Mouse (Mus musculus) cerebellum, adult 2 months (tissue): ENCODE data around the gene Eno2. TPM values are rescaled to one million over a fixed set of nuclear protein-coding genes. Genes with fewer than 3 reads are reported as not detected.
"Not testable (repeated sequence)": the region's sequence is repeated elsewhere in the genome, so short reads cannot be mapped to it uniquely, and the experiment has no call there.

Experiments used
- DNase-seq, 2 experiments: peaks; one replicate each; pipeline ENCODE4 v3.0.0; 2021
- H3K27ac ChIP-seq: fragments of 200-500 bp; 2 replicates; pipeline ENCODE4 v1.5.1; 2012; ENCODE audit warnings: low read length, control low read depth, inconsistent platforms; ENCODE audit not compliant: insufficient read depth
- H3K27me3 ChIP-seq: fragments of 200-500 bp; 2 replicates; pipeline ENCODE4 v1.6.1; 2012; ENCODE audit warnings: inconsistent platforms, mild to moderate bottlenecking, low read length, moderate library complexity; ENCODE audit not compliant: control insufficient read depth, insufficient read depth
- H3K4me1 ChIP-seq: fragments of 200-500 bp; 2 replicates; pipeline ENCODE4 v1.6.1; 2011; ENCODE audit warnings: low read length; ENCODE audit not compliant: control insufficient read depth, insufficient read depth
- H3K4me3 ChIP-seq: fragments of 200-500 bp; replicated peaks from 2 replicates; pipeline ENCODE3; 2011; ENCODE audit warnings: mild to moderate bottlenecking, low read depth, low read length, control low read depth; ENCODE audit not compliant: insufficient read depth
- CTCF ChIP-seq: fragments of 200-500 bp; IDR thresholded peaks from 2 replicates; pipeline ENCODE4 v1.5.1; 2011; ENCODE audit warnings: low read depth, mild to moderate bottlenecking, control low read depth, low read length, moderate library complexity, borderline replicate concordance; ENCODE audit not compliant: insufficient read depth
- POLR2A ChIP-seq: fragments of 200-500 bp; IDR thresholded peaks from 2 replicates; pipeline ENCODE4 v1.6.1; 2011; ENCODE audit warnings: low read length, control low read depth, borderline replicate concordance; ENCODE audit not compliant: insufficient read depth
- WGBS: fragments of 180-500 bp; shearing (Covaris S2); methylation state at CpG from one replicate; pipeline ENCODE4 v1.1.7; 2018; 5-methylcytosine and 5-hydroxymethylcytosine counted together
- polyA plus RNA-seq: library from polyadenylated mRNA; depleted of rRNA; stranded (reverse); fragments of >200 nt; gene quantifications from 2 replicates; pipeline ENCODE4 v1.2.3, GENCODE M21; 2012

Gene Eno2
- polyA plus RNA-seq, 1 experiment, result 888 TPM

DNA sequence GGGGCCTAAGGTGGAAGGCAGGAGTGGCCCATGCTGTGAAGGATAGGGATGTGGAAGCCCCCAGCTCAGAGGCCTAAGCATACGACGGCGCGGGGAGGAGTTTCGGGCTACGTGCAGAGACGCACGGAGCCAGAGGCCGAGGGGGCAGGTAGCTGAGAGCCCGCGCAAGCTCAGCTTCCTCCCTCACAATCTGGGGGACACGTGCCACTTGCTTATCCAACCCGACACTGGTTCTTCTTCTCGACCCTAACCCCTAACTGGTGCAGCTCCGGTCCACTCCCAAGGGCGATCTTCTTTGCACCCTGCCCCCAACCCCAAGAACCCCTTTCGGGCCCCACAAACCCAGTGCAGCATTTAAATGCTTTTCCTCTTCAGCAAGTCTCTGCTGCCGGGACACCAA, 44.0 kb upstream of the Eno2 start:
- peak; percentile 80 to 83 for DNase-seq
- WGBS, result 0% methylated on average over 18 of the region's 18 CpGs
- peak overlapping the region; percentile 83 for H3K4me3 ChIP-seq
- H3K4me1 ChIP-seq, result peaks cover 21% of the 10 kb centered on the region
- H3K27ac ChIP-seq, result peak overlapping the region; percentile 80
- H3K27me3 ChIP-seq, result no peaks in the 10 kb centered on the region
- TF ChIP-seq CTCF (no peak), POLR2A (peak; percentile 44; the same call in 1 of the 2 replicates)

DNA sequence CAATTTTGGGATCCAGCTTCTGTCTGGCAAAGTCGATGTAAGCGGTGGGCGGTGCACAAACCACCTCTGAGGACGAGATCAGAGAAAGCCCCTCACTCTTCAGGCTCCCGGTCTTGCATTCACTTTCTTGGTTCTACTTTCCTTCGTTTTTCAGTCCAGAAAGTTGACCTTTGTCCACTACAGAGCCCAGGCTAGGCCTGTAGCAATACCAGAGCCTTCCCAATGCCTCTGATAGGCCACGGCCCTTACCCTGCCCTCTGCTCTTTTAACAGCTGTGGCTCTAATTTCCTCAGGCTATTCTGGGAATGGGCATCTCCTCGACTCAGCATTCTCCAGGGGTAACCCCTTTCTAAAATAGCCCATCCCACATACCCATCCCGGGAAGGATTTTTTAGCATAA, 43.4 kb upstream of the Eno2 start:
- Histone ChIP-seq H3K4me3 (peak overlapping the region; percentile 83), H3K27me3 (no peaks in the 10 kb centered on the region), H3K27ac (peak overlapping the region; percentile 80), H3K4me1 (peaks cover 21% of the 10 kb centered on the region)
- DNase-seq, result peak in 1 of 2 experiments; percentile 48
- TF ChIP-seq CTCF (no peak), POLR2A (no peak)
- 13% methylated on average over 9 of the region's 9 CpGs for WGBS

DNA sequence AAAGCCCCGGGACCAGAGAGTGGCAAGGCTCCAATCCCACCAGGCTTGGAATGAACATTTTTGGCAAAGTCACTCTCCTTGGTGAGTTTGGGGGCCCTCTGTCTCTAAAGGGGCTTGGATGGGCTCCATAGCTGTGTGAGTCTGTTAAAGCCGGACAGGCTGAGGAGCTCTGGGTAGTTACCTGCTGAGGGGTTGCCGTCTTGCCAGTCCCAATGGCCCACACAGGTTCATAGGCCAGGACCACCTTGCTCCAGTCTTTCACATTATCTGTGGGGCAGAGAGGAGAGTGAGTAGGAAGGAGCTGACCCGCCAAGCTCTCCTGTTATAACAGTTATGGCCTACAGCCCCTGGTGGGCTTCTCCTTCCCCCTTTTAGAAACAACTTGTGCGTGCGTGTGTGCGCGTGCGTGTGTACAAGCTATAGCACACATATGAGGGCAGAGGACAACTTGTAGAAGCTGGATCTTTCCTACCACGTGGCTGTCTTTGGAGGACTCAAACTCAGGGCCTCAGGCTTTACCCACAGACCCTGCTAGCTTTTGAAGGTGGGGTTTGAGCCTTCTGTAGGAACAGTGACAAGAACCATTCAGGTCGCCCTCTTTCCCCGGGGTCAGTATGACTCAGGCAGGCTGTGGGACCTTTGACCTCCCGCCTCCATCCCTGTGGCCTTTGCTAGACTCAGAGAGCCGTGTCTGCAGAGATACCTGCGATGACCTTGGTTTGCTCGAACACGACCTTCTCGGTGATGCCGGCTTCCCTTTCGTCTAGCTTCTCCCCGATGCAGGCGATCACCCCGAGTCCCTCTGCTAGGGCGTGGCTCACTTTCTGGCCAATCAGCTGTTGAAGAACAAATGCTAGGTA, 42.5 kb upstream of the Eno2 start:
- no peaks in the 10 kb centered on the region for H3K27me3 ChIP-seq
- peak in 1 of 2 experiments; percentile 39 for DNase-seq
- peak overlapping the region; percentile 83 for H3K4me3 ChIP-seq
- WGBS, result 68% methylated on average over 24 of the region's 24 CpGs
- TF ChIP-seq CTCF (no peak), POLR2A (no peak)
- H3K4me1 ChIP-seq, result peaks cover 21% of the 10 kb centered on the region
- no peak overlapping the region for H3K27ac ChIP-seq

DNA sequence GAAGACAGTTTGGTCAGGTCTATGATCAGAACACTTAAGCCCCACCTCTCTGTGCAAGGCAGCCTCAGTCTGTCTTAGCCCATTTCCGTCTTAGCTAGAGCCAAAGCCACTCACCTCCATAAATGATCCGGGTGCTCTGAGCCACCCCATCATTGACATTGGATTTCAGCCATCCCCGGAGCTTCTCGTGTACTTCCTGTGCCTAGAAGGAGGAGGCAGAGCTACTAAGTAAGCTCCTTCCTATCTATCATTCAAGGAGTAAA, 41.9 kb upstream of the Eno2 start:
- TF ChIP-seq POLR2A (no peak), CTCF (no peak)
- 37% methylated on average over 4 of the region's 4 CpGs for WGBS
- H3K4me3 ChIP-seq, result no peak overlapping the region
- no peaks in the 10 kb centered on the region for H3K27me3 ChIP-seq
- peaks cover 26% of the 10 kb centered on the region for H3K4me1 ChIP-seq
- peak in 1 of 2 experiments; percentile 29 for DNase-seq
- H3K27ac ChIP-seq, result no peak overlapping the region

DNA sequence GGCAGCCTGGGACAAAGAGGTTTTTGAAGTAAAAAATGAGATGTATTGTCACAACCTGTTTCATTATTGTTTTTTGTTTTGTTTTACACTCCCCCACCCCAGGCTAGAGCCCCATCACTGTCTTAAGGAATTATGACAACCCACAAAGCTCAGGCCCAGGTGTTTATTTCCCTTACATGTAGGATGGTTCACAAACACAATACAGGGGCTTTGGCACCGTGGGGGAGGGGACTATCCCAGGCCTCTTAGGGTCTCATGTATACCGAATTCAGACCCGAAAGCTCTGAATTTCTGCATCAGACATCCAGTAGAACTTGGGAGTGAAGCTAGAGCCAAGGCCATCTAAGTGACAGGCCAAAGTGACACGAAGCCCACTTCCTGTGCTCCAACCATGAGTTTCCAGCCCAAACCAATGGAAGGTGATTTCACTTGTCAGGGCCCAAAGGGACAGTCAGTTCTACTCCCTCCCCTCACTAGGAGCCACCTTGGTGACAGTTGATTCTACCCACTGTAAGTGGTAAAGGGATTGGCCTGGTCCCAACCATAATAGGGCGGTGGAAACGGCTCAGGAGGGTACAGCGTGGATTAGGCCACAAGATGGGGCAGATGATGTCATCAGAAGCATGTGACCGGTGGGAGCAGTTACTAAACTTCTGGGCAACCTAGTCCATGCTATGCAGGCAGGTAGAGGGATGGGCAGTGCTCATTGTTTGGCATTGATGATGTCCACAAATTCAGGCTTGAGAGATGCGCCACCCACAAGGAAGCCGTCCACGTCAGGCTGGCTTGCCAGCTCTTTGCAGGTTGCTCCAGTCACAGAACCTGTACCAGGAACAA, 41.3 kb upstream of the Eno2 start:
- not testable (repeated sequence) for H3K27ac ChIP-seq, DNase-seq, H3K4me3 ChIP-seq, H3K27me3 ChIP-seq
- WGBS, result 59% methylated on average over 11 of the region's 11 CpGs
- peaks cover 28% of the 10 kb centered on the region for H3K4me1 ChIP-seq

DNA sequence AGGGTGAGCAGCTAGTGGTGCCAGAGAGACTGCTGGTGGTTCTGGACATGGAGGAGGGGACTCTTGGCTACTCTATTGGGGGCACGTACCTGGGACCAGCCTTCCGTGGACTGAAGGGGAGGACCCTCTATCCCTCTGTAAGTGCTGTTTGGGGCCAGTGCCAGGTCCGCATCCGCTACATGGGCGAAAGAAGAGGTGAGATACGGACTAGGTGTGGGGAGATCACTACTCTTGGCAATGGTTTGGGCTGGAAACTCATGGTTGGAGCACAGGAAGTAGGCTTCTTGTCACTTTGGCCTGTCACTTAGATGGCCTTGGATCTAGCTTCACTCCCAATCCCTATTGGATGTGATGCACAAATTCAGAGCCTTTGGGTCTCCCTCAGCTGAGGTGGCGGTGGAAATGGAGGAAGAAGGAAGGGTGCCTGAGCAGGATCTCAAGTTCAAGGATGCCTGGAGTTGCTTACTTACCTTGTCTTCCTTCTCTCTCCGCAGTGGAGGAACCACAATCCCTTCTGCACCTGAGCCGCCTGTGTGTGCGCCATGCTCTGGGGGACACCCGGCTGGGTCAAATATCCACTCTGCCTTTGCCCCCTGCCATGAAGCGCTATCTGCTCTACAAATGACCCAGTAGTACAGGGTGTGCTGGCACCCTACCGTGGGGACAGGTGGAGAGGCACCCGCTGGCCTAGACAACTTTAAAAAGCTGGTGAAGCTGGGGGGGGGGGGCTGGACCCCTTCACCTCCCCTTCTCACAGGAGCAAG, 40.5 kb upstream of the Eno2 start:
- Histone ChIP-seq H3K4me1 (peaks cover 28% of the 10 kb centered on the region), H3K4me3 (peak overlapping the region; percentile 64), H3K27me3 (no peaks in the 10 kb centered on the region), H3K27ac (peak overlapping the region; percentile 16)
- no peak for DNase-seq
- TF ChIP-seq POLR2A (no peak; the same call in 1 of the 2 replicates), CTCF (0 out of 2 replicates have a peak, but pooled peaks have one; percentile 21)
- 30% methylated on average over 14 of the region's 14 CpGs for WGBS

DNA sequence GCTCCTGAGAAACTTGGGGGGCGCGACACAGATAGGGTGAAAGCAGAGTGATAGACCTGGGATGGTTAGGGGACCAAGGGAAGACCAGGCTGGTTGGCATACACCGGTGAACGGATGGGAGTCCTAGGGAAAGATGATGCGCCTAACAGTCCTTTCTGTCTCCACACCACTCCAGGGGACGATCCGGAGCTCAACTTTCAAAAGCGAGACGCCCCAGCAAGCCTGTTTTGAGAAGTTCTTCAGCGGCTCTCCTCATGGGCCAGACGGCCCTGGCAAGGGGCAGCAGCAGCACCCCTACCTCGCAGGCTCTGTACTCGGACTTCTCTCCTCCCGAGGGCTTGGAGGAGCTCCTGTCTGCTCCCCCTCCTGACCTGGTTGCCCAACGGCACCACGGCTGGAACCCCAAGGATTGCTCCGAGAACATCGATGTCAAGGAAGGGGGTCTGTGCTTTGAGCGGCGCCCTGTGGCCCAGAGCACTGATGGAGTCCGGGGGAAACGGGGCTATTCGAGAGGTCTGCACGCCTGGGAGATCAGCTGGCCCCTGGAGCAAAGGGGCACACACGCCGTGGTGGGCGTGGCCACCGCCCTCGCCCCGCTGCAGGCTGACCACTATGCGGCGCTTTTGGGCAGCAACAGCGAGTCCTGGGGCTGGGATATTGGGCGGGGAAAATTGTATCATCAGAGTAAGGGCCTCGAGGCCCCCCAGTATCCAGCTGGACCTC, 39.7 kb upstream of the Eno2 start:
- peak overlapping the region; percentile 65 for H3K27ac ChIP-seq
- under 1% methylated on average over 35 of the region's 35 CpGs for WGBS
- peak; percentile 85 to 90 for DNase-seq
- peak; percentile 67 for TF ChIP-seq CTCF
- no peak; the same call in 1 of the 2 replicates for TF ChIP-seq POLR2A
- H3K4me3 ChIP-seq, result peak overlapping the region; percentile 64
- H3K27me3 ChIP-seq, result no peaks in the 10 kb centered on the region
- H3K4me1 ChIP-seq, result peaks cover 24% of the 10 kb centered on the region
